Mouse (Mus musculus): ENCODE measurements around the gene AC134908.4.
A peak's percentile ranks its signal among the peaks of the same experiment; 100 is the strongest.
"Not testable (repeated sequence)": the region's sequence is repeated elsewhere in the genome, so short reads cannot be mapped to it uniquely, and the experiment has no call there.

AC134908.4 gene

GRCm38 (mm10) chr17:25808789-25809605 lies 13.5 kb upstream of the AC134908.4 start, which contains the start of gene Fbxl16:
Fbxl16 (plus strand) TSS chr17:25809085.
- DNase-seq (ENCODE audit: low spot score in 2 of 2) = peak; percentile 90 to 92

- no peak for DNase-seq (ENCODE audit: low spot score in 2 of 2)
Measured at GRCm38 (mm10) chr17:25808028-25808427, 12.6 kb upstream of the AC134908.4 start.

- not testable (repeated sequence) for DNase-seq (ENCODE audit: low spot score in 2 of 2)
Measured at GRCm38 (mm10) chr17:25807452-25807851, 12.0 kb upstream of the AC134908.4 start.

GRCm38 (mm10) chr17:25806507-25806906 lies 11.0 kb upstream of the AC134908.4 start:
- DNase-seq (ENCODE audit: low spot score in 2 of 2) = no peak

GRCm38 (mm10) chr17:25802825-25803517 lies 7.5 kb upstream of the AC134908.4 start:
- peak; percentile 79 to 88 for DNase-seq (ENCODE audit: low spot score in 2 of 2)

- peak in 1 of 2 experiments; percentile 84 for DNase-seq (ENCODE audit: low spot score in 2 of 2)
Measured at GRCm38 (mm10) chr17:25801029-25801428, 5.6 kb upstream of the AC134908.4 start.

- DNase-seq (ENCODE audit: low spot score in 2 of 2) = peak in 1 of 2 experiments; percentile 67
Measured at GRCm38 (mm10) chr17:25796951-25797369, 1.5 kb upstream of the AC134908.4 start, which contains the start of gene Metrn. Metrn (minus strand) TSS chr17:25797136.

- no peak for DNase-seq (ENCODE audit: low spot score in 2 of 2)
Measured at GRCm38 (mm10) chr17:25796211-25796771, 832 bp upstream of the AC134908.4 start.

GRCm38 (mm10) chr17:25794998-25795397 lies 461 bp downstream of the AC134908.4 start:
- DNase-seq (ENCODE audit: low spot score in 2 of 2) = no peak

GRCm38 (mm10) chr17:25794197-25794596 lies 1.3 kb downstream of the AC134908.4 start:
- no peak for DNase-seq (ENCODE audit: low spot score in 2 of 2)

- peak in 1 of 2 experiments; percentile 73 for DNase-seq (ENCODE audit: low spot score in 2 of 2)
Measured at GRCm38 (mm10) chr17:25792615-25793014, 2.8 kb downstream of the AC134908.4 start, which contains the start of gene Fam173a. Fam173a (minus strand) TSS chr17:25792901.

- peak; percentile 87 to 88 for DNase-seq (ENCODE audit: low spot score in 2 of 2)
Measured at GRCm38 (mm10) chr17:25791843-25792527, 3.5 kb downstream of the AC134908.4 start.

- DNase-seq (ENCODE audit: low spot score in 2 of 2) = no peak
Measured at GRCm38 (mm10) chr17:25791320-25791842, 4.1 kb downstream of the AC134908.4 start.

- no peak for DNase-seq (ENCODE audit: low spot score in 2 of 2)
Measured at GRCm38 (mm10) chr17:25786781-25787504, 8.5 kb downstream of the AC134908.4 start.

- DNase-seq (ENCODE audit: low spot score in 2 of 2) = no peak
Measured at GRCm38 (mm10) chr17:25786280-25786679, 9.2 kb downstream of the AC134908.4 start, which contains the start of gene Ccdc78. Ccdc78 (plus strand) TSS chr17:25786580.

- DNase-seq (ENCODE audit: low spot score in 2 of 2) = peak; percentile 98
Measured at GRCm38 (mm10) chr17:25785281-25785745, 10.1 kb downstream of the AC134908.4 start, which contains the start of gene Haghl. Haghl (minus strand) TSS chr17:25785673.

- no peak for DNase-seq (ENCODE audit: low spot score in 2 of 2)
Measured at GRCm38 (mm10) chr17:25783861-25784574, 11.4 kb downstream of the AC134908.4 start.

- DNase-seq (ENCODE audit: low spot score in 2 of 2) = no peak
Measured at GRCm38 (mm10) chr17:25783086-25783485, 12.4 kb downstream of the AC134908.4 start.

GRCm38 (mm10) chr17:25781339-25781738 lies 14.1 kb downstream of the AC134908.4 start:
- no peak for DNase-seq (ENCODE audit: low spot score in 2 of 2)

GRCm38 (mm10) chr17:25777948-25778347 lies 17.5 kb downstream of the AC134908.4 start:
- DNase-seq (ENCODE audit: low spot score in 2 of 2) = no peak
